Mouse (Mus musculus) erythroblast, adult 5-6 weeks (primary cell): ENCODE data around the gene Mog. TPM values are rescaled to one million over a fixed set of nuclear protein-coding genes. Genes with fewer than 3 reads are reported as not detected.

Source experiments
- ATAC-seq: replicated peaks from 2 replicates; pipeline ENCODE4 v1.8.0; 2016; ENCODE audit warnings: moderate number of reproducible peaks, mild to moderate bottlenecking, moderate TSS enrichment, inconsistent platforms; ENCODE audit not compliant: poor library complexity, low FRiP score, severe bottlenecking
- total RNA-seq, 2 experiments: library from RNA; stranded (forward) in 1 of 2; stranded (reverse) in 1 of 2; fragments of 150-400 nt in 1 of 2; fragments of 200-764, 138-1000 nt in 1 of 2; gene quantifications; 2 replicates each; pipeline versions ENCODE4 v1.2.3 to v1.2.4; 2015 to 2017; ENCODE audit warnings: low replicate concordance in 2 of 2

Mog gene
- not detected in 2 replicates for total RNA-seq (2015; ENCODE audit: low replicate concordance)
- not detected in 2 replicates for total RNA-seq (2017; ENCODE audit: low replicate concordance)

DNA sequence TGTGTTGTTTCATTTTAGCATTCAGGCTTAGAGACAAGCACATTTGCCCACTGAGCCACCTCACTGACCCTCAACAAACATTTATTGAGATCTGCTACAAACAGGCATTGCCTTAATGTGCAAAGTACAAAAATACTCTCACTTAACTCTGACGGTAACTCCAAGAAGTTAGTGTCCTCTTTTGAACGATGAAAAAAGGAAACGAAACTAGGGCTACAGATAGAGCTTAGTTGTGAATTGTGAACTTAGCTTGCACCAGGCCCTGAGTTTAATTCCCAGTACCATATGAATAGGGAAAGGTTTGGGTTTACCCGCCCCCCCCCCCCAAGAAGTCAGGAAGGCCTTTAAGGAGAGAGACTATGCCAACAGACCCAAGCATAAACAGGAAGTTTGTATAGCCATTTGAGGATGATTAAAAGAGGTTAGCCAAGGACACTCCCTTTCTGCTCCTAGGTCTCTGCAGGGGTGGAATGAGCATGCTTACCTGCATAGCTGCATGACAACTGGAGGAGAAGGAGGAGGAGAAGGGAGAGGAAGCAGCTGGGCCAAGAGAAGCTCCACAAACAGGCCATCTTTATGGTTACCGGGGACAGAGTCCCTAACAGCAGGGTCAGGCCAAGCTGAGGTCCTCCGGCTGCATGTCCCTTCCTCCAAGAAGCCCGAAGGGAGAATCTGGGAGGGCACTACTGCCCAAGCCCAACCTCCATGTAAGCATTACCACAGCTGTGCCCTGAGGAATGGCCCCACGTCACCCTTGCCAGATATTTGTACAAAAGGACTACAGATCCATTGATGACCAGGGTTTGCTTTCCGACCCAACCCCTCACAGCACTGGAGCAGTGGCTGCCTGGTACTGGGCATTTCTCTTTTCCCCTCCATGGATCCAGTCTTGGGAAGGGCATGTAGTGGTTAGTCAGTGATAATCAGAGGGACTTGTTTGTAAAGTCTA is at the start of gene Mog:
Gene Mog, minus strand, starts transcription at position 771 of the 949 bp plus-strand sequence.
- ATAC-seq = no peak

DNA sequence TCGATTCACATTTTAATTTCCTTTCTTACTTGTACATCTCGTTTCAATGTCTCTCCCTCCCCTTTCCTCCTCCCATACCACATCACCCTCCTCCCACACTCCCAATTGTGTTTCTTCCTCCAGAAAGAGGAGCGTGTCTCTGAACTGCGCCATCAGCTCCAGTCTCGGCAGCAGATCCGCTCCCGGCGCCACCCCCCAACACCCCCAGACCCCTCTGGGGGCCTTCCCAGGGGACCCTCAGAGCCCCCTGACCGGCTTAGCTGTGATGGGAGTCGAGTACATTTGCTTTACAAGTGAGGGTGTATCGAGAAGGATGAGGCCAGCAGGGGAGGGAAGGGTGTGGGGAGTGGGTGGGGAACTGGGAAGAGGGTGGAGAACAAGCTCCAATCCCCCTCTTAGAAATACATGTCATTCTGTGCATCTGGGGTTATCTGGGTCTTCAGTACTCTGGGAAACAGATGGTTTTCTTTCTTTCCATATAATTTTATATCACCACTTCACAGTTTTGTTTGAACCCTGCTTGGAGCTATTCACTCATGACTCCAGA is 49.6 kb upstream of the Mog start:
- no peak for ATAC-seq

- ATAC-seq = no peak
Observed at GRCm38 (mm10) chr17:37072080-37072729, 49.0 kb upstream of the Mog start.

- ATAC-seq = no peak
Observed at GRCm38 (mm10) chr17:37070121-37070520, 46.9 kb upstream of the Mog start.

GRCm38 (mm10) chr17:37067861-37068260 is 44.7 kb upstream of the Mog start:
- no peak for ATAC-seq

DNA sequence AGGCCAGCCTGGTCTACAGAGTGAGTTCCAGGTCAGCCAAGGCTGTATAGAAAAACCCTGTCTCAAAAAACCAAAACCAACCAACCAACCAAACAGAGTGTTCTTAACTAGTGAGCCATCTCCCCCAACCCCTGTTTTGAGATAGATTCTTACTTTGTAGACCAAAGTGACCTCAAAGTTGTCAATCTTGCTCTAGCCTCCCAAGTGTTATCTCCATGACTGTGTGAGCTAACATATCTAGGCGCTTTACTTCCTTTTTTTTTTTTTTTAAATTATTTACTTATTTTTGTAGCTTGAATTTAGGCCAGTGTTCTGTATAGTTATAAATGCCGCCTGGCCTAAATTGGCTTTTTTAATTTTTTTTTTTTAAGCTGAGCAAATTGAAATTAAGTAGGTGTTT is 42.8 kb upstream of the Mog start:
- ATAC-seq = no peak

DNA sequence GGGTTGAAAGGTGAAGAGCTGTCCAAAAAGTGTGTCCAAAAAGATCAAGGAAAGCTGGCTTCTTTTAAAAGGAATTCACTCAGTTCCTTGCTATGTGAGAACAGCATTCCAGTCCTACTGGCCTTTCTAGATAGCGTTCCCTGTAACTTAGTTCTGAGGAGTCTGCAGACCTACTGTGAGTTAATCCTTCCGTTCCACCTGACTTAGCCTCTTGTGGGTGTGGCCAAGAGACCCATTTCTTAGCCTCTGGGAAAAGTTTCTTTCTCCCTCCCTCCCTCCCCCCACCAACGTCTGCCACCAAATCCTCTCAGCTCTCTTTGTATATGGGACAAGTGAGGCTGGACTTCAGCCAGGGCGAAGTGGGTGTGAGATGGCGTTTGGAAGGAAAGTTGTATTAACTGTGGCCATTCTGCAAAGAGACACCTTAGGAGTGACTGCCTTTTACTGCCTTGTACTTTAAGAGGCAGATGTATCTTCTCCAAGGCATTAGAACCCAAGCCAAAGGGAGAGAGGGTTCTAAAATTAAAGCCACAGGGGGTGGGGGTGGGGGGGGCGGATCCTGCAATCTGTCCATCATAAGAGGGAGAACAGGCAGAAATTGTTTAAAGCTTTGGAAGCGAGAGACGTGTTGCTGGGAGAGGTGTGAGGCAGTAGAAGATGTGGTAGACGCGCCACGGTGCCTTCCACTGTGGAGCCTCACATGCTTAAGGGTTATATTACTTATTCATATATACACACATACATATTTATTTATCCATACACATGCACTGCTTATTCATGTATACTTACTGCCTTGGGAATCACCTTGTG is 40.7 kb upstream of the Mog start:
- no peak for ATAC-seq

DNA sequence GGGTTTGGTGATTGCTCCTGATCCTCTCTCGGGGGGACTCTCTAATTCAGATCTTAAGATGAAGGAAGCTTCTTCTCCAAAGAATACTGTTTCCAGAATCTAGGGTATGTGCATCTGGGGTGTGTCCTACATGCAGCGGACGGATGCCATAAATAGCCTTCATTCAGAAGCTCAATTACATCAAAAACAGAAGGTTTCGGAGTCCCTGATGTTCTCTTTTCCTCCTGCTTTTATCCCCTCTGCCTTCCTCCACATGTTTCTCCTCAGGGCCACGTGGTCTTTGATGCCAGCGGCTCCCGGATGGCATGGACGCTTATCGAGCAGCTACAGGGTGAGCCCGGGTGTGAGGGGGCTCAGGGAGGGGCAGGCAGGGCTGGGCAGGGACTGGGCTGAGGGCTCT is 39.9 kb upstream of the Mog start:
- ATAC-seq = no peak

DNA sequence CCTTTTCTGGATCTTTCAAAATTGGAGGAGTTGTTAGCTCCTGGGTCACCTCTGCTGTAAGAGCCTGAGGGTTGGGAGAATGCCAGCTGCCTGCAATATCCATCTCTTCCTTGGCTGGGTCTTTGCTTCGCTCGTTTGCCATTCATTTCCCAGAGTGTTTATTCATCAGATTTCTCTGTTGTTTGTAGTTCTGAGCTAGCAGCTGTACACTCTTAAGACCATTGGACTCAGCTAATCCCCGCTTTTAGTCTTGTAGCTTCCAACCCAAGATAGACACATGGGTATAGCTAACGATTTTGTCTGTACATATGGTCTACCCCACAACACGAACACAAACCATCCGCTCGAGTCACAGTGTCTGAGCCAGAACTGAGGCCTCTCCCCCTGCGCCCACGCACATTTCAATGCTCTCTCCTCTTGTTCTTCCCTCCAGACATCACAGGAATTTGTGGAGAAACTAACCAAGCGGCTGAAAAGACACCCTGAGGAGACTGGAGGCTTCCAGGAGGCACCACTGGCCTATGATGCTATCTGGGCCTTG is 39.0 kb upstream of the Mog start:
- ATAC-seq = no peak

DNA sequence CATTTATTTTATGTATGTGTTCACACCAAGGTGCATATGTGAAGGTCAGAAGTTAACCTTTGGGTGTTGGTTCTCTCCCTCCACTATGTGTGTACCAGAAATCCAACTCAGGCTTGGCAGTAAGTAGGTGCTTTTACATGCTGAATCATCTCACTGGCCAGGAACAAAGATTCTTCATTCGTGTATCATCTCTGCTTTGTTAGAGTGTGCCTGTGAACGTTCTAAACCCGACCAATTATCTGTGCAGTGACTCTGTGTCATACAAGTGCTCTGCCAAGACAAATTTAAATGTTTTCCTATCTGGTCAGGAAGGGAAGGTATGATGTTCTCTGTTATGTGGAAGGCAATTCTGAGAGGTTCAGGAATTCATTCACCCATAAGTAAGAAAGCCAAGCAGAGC is 38.2 kb upstream of the Mog start:
- no peak for ATAC-seq

- ATAC-seq = no peak
Observed at GRCm38 (mm10) chr17:37056957-37057356, 33.8 kb upstream of the Mog start.

- no peak for ATAC-seq
Observed at GRCm38 (mm10) chr17:37051745-37052144, 28.5 kb upstream of the Mog start.

DNA sequence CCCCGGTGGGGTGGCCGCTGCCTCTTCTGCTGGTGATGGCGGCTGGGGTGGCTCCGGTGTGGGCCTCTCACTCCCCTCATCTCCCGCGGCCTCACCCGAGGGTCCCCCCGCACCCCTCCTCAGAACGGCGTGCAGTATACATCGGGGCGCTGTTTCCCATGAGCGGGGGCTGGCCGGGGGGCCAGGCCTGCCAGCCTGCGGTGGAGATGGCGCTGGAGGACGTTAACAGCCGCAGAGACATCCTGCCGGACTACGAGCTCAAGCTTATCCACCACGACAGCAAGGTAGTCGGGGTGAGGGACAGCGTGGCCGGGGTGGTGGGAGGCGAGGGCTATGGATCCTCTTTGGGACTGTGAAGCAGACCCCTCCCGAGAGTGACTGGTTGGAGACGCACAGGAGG is 27.7 kb upstream of the Mog start:
- ATAC-seq = no peak

- no peak for ATAC-seq
Observed at GRCm38 (mm10) chr17:37050399-37050798, 27.2 kb upstream of the Mog start.

DNA sequence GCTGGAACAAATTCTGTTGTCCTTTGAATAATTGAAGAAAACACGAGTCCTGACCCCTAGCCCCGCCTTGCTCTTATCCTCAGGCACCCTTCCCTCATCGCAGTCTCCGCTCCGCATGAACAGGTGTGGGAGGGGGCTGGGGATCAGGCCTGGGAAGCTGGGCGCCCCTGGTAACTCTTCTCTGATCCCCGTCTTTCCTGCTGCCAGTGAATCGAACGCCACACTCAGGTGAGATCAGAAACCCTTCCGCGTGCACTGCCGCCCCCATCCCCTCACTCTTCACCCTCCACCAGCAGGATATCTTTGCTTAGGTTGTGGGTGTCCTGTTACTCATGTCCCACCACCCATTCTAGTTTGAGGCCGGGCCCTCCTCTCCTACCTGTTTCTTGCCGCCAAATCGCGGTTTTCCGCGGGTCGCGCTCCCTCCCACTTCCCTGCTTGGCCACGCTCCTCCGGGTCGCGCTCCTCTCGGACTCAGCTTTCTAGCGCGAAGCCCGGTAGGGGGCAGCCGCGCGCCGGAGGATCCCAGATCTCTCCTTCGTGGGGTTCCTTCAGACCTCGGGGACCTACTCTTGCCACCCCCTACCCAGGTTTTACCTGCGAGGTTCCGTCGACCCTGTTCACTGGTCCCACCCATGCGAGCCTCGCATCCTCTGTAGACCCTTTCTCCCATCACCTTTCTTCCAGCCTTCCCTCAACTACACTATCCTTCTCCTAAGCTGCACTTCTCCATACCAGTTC is 26.5 kb upstream of the Mog start:
- ATAC-seq = no peak

DNA sequence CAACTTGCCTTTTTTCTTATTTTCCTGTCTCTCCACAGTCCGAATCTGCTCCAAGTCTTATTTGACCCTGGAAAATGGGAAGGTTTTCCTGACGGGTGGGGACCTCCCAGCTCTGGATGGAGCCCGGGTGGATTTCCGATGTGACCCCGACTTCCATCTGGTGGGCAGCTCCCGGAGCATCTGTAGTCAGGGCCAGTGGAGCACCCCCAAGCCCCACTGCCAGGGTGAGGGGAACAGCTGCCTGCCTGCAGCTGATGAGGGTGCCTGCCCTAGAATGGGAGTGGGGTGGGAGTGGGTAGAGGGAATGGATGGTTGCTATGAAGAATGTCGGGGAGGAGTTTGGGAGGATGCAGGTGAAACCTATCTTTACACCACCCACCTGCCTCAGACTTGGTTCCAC is 25.2 kb upstream of the Mog start:
- no peak for ATAC-seq

DNA sequence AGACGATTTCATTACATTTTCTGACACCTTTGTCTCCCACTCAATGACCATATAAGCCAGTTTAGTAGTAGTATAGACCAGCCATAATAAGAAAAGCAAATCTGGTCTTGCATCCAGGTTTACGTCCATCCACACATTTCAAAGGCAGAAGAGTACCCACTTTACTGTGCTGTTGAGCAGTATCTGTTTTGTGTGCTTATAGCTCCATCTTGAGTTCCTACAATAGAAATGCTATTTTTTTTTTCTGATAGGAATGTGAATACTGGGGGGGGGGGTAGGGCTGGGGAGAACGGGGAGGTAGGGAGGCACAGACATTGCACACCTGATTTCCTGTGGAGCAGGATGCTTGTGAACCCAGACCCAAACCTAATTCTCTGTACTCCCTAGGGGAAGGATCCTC is 24.8 kb upstream of the Mog start:
- ATAC-seq = no peak

DNA sequence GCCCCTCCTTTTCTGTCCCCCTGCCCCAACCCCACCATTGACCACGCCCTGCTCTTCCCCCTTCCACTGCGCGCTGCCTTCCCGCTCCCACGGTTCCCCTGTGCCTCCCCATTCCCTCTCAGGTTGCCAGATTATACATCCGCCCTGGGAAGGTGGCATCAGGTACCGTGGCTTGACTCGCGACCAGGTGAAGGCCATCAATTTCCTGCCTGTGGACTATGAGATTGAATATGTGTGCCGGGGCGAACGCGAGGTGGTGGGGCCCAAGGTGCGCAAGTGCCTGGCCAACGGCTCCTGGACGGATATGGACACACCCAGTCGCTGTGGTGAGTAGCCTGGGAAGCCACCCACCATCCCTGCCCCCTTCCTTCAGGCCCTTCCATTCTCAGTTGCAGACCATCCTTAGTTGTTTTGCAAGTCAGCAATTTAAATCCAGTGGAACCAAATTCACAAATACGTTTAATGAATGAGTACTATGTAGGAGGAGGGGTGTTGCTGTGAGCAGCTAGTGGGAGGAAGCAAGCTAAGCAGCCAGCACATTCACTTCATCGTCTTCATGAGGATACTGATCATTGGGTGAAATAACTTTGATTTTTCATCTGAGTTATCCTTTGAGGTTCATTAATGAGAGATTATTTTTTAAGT is 24.3 kb upstream of the Mog start:
- no peak for ATAC-seq
